Mouse (Mus musculus) ES-E14 (cell line): ENCODE results near the gene Copa.

ENCODE experiments used
- CHD2 ChIP-seq: IDR thresholded peaks from 2 replicates; pipeline ENCODE4 v1.6.1; 2014; ENCODE audit warnings: mild to moderate bottlenecking, low read depth, low read length, inconsistent platforms
- MAFK ChIP-seq: IDR thresholded peaks from 2 replicates; pipeline ENCODE4 v1.6.1; 2014; ENCODE audit warnings: mild to moderate bottlenecking, low read depth, low read length, inconsistent platforms; ENCODE audit not compliant: insufficient read depth
- ZC3H11A ChIP-seq: IDR thresholded peaks from 2 replicates; pipeline ENCODE4 v1.6.1; 2012; ENCODE audit warnings: low read depth, mild to moderate bottlenecking, inconsistent platforms, low read length, borderline replicate concordance
- ZNF384 ChIP-seq: IDR thresholded peaks from 2 replicates; pipeline ENCODE4 v1.6.1; 2012; ENCODE audit warnings: low read depth, low read length, inconsistent platforms

- TF ChIP-seq ZC3H11A: no peak
- no peak for TF ChIP-seq ZNF384
- no peak for TF ChIP-seq CHD2
- no peak for TF ChIP-seq MAFK
Measured at GRCm38 (mm10) chr1:172119100-172119499, 36.8 kb downstream of the Copa start.
